Mouse (Mus musculus) testis, postnatal 10 days (tissue): Measurements from ENCODE around the gene Gm21887.
A peak's percentile ranks its signal among the peaks of the same experiment; 100 is the strongest.
"Not testable (repeated sequence)": the region's sequence is repeated elsewhere in the genome, so short reads cannot be mapped to it uniquely, and the experiment has no call there.

Experiments
- DNase-seq: peaks from one replicate; pipeline ENCODE4 v3.0.0; 2021; ENCODE audit warnings: low spot score

Gene Gm21887

DNA sequence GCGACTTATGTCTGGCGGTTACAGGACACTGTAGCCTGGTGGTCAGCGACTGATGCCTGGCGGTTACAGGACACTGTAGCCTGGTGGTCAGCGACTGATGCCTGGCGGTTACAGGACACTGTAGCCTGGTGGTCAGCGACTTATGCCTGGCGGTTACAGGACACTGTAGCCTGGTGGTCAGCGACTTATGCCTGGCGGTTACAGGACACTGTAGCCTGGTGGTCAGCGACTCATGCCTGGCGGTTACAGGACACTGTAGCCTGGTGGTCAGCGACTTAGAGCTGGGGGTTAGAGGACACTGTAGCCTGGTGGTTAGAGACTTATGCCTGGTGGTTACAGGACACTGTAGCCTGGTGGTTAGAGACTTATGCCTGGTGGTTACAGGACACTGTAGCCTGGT lies 4.0 kb downstream of the Gm21887 start:
- DNase-seq = not testable (repeated sequence)

DNA sequence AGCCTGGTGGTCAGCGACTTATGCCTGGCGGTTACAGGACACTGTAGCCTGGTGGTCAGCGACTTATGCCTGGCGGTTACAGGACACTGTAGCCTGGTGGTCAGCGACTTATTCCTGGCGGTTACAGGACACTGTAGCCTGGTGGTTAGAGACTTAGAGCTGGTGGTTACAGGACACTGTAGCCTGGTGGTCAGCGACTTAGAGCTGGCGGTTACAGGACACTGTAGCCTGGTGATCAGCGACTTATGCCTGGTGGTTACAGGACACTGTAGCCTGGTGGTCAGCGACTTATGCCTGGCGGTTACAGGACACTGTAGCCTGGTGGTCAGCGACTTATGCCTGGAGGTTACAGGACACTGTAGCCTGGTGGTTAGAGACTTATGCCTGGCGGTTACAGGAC lies 4.6 kb downstream of the Gm21887 start:
- not testable (repeated sequence) for DNase-seq

DNA sequence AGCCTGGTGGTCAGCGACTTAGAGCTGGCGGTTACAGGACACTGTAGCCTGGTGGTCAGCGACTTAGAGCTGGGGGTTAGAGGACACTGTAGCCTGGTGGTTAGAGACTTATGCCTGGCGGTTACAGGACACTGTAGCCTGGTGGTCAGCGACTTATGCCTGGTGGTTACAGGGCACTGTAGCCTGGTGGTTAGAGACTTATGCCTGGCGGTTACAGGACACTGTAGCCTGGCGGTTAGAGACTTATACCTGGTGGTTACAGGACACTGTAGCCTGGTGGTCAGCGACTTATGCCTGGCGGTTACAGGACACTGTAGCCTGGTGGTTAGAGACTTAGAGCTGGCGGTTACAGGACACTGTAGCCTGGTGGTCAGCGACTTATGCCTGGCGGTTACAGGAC lies 6.4 kb downstream of the Gm21887 start:
- not testable (repeated sequence) for DNase-seq

DNA sequence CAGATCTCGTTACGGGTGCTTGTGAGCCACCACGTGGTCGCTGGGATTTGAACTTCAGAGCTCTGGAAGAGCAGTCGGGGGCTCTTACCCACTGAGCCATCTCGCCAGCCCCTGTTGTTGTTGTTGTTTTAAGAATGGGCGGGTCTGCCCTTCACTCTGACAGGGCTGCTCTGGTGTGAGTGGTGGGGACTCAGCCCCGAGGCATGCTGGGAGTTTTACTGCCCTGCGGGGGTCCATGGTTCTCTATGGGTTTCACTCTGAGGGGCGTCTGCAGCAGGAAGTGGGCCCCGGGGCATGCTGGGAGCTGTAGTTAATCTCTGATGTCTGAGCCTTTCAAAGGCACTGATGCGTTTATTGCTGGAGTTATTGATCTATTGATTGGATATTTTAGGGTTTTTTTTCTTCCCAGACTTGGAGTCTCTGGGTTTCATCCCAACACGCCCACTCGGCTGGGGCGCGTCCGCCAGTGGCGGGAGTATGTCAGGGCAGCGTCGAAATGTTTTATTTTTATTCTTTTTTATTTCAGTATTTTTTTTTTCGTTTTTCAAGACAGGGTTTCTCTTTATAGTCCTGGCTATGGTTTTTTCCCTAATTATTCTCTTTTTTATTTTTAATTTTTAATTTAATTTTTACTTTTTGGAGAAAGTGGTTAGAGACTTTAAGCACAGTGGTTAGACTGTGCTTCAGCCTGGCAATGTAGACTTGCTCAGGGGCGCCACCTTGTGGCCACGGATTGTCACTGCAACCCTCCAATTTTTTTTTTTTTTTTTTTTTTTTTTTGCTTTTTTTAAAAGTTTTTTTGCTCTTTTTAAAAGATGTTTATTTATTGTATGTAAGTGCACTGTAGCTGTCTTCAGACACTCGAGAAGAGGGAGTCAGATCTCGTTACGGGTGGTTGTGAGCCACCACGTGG lies 8.1 kb downstream of the Gm21887 start:
- DNase-seq = peak; percentile 83

DNA sequence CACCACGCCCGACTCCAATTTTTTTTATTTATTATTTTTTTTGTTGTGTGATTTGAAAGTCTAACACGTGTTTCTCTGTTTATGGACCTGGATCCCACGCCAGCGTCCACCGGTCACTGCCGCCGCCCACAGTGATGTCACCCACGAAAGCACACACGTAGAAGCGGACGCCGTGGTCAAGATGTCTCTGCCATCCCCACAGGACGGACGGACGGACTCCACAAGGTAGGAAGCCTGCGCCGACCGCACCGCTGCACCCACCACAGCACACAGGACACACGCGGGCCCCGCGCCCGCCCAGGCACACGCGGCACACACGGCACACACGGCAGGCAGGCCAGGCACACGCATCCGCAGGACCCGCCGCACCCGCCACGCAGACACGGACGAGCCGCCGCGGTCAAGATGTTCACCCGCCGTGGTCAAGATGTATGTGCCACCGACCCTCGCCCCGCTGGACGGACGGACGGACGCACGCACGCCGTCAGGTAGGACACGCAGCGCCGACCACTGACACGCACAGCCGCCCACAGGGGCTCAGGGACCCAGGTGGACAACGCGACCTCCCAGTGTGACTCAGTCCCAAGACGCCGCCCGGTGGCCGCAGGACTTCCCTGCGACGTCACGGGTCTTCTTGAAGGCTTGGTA lies 9.2 kb downstream of the Gm21887 start:
- peak; percentile 84 for DNase-seq

DNA sequence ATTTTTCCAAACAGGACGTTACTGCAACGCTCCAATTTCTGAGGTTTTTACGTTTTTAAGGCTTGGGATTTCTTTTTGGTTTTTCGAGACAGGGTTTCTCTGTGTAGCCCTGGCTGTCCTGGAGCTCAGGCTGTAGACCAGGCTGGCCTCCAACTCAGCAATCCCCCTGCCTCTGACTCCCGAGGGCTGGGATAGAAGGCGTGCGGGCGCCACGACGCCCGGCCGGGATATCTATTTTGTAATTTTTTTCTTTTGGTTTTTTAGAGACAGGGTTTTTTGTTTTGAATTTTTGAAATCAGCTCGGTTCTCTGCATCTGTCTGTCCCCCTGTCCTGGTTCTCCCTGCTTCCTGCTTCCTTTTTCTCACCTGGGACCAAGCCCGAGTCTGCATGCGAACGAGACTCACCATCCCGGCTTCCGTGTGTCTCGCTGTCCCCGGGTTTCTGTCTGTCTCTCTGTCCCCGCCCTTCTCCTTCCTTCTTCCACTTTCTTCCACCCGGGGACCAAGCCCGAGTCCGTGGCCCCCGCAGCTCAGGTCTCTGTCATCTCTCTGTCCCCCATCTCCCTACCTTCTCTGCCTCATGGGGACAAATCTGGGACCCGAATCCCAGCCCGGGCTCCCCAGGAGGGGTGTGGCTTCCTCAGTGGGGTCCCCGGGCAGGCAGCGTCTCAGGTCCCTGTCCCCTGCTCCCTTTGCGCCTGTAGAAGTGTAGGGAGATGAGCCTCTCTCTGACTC lies 9.9 kb downstream of the Gm21887 start:
- DNase-seq = not testable (repeated sequence)

DNA sequence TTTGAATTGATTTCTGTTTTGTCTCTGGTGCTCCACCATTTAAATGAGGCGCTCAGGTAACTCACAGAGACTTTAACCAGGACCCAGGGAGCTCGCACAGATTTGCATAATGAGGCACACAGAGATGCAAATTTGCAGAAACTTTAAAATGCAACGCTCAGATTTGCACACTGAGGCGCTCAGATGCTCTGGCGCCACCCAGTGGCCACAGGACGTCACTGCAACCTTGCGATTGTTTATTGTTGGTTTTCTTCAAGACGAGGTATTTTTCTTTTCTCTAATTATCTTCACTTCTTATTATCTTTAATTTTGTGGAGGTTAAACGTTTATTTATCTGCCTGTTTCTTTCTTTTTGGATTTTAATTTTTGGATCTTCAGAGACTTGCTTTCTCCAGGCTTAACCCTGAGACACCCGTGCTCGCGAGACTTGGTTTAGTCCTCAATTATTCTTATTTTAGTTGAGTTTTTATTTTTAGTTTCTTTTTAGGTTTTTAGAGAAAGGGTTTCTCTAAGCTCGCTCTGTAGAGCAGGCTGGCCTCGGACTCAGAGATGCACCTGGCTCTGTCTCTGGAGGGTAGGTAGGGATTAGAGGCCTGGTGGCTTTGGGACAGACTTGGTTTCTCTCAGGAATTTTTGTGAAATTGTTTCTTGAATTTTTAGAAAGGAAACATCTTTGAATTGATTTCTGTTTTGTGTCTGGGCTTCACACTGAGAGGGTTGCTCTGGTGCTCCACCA lies 10.7 kb downstream of the Gm21887 start:
- DNase-seq = peak; percentile 94

DNA sequence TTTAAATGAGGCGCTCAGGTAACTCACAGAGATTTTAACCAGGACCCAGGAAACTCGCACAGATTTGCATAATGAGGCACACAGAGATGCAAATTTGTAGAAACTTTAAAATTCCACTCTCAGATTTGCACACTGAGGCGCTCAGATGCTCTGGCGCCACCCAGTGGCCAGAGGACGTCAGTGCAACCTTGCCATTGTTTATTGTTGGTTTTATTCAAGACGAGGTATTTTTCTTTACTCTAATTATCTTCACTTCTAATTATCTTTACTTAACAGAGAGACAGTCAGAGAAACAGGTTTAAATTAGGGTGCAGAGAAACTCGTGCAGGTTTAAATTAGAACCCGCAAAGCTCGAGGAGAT lies 11.2 kb downstream of the Gm21887 start:
- DNase-seq = peak; percentile 82

DNA sequence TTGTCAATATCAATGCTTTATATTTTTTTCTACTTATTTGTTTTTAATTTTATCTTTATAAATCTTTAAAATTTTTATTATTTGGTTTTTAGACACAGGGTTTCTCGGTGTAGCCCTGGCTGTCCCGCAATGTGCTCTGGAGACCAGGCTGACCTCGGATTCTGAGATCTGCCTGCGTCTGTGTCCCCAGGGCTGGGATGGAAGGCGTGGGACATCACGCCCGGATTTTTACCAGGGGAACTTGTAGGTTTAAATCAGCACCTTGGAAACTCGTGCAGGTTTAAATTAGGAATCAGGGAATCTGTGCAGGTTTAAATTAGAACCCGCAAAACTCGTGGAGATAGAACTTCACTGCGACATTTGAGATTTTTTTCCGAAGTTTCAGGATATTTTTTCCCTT lies 11.7 kb downstream of the Gm21887 start:
- DNase-seq = not testable (repeated sequence)

DNA sequence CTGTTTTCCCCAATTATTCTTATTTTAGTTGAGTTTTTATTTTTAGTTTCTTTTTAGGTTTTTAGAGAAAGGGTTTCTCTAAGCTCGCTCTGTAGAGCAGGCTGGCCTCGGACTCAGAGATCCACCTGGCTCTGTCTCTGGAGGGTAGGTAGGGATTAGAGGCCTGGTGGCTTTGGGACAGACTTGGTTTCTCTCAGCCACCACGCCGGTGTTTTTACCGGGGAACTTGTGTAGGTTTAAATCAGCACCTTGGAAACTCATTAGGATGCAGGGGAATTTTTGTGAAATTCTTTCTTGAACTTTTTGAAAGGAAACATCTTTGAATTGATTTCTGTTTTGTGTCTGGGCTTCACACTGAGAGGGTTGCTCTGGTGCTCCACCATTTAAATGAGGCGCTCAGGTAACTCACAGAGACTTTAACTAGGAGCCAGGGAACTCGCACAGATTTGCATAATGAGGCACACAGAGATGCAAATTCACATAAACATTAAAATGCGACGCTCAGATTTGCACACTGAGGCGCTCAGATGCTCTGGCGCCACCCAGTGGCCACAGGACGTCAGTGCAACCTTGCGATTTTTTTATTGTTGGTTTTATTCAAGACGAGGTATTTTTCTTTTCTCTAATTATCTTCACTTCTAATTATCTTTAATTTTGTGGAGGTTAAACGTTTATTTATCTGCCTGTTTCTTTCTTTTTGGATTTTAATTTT lies 12.4 kb downstream of the Gm21887 start:
- not testable (repeated sequence) for DNase-seq
